Mouse (Mus musculus): ENCODE data around the gene Brsk2. TPM values are rescaled to one million over a fixed set of nuclear protein-coding genes. Genes with fewer than 3 reads are reported as not detected.

Gene Brsk2
- polyA plus RNA-seq, 1 experiment from 2014 or later = 14.1 TPM

DNA sequence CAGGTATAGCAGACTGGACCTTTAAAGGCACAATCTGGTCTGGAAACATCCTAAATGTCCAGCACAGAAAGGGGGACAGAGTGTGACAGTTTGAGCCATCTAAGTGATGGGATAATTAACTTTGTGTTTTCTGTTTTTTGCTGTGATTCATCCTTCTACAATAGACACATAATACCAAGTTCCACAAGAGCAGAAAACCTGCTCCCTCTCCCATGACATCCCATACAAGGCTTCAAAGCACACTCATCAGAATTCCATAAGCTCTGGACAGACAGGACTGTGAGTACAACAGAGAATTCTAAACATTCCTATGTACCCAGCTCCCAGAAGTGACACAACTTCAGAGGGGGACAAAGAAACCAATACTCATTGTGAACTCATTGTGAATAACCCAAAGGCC, 101.0 kb downstream of the Brsk2 start:
- Histone ChIP-seq H3K4me1 (replicated peaks) (peaks cover 10% of the 10 kb centered on the region), H3K27ac (no peak overlapping the region), H3K9me3 (no peaks in the 10 kb centered on the region), H3K4me3 (no peak overlapping the region), H3K27me3 (ENCODE audit: insufficient read depth, poor library complexity, severe bottlenecking) (no peaks in the 10 kb centered on the region), H3K36me3 (peaks cover 53% of the 10 kb centered on the region)
- no peak for DNase-seq (ENCODE audit: low spot score)

Other genes starting within 250 kb of the Brsk2 start
- gene Muc5ac, start 160.8 kb upstream of the Brsk2 start, polyA plus RNA-seq (2016; fragmentation: Nextera tagmentation; extraction: Ambion mirVana) = not detected in 2 replicates
- gene Muc5b, start 110.7 kb upstream of the Brsk2 start, polyA plus RNA-seq (2016; fragmentation: Nextera tagmentation; extraction: Ambion mirVana) = 0.01 and 0.02 TPM in 2 replicates
- 60.3 and 69.0 TPM in 2 replicates for gene Tollip, start 31.2 kb upstream of the Brsk2 start, polyA plus RNA-seq (2016; fragmentation: Nextera tagmentation; extraction: Ambion mirVana)
- gene Mob2, start 111.3 kb downstream of the Brsk2 start, polyA plus RNA-seq (2016; fragmentation: Nextera tagmentation; extraction: Ambion mirVana) = 61.4 and 62.4 TPM in 2 replicates
- 7.8 and 20.1 TPM in 2 replicates for gene Dusp8, start 146.1 kb downstream of the Brsk2 start, polyA plus RNA-seq (2016; fragmentation: Nextera tagmentation; extraction: Ambion mirVana)
- not detected in 2 replicates for gene Gm45618, start 171.0 kb downstream of the Brsk2 start, polyA plus RNA-seq (2016; fragmentation: Nextera tagmentation; extraction: Ambion mirVana)
- gene Gm39115, start 186.3 kb downstream of the Brsk2 start, polyA plus RNA-seq (2016; fragmentation: Nextera tagmentation; extraction: Ambion mirVana) = not detected in 2 replicates
- gene Gm45337, start 194.9 kb downstream of the Brsk2 start, polyA plus RNA-seq (2016; fragmentation: Nextera tagmentation; extraction: Ambion mirVana) = not detected in 2 replicates
- not detected in 2 replicates for gene Gm29735, start 207.4 kb downstream of the Brsk2 start, polyA plus RNA-seq (2016; fragmentation: Nextera tagmentation; extraction: Ambion mirVana)
- not detected in 2 replicates for gene Gm4553, start 216.0 kb downstream of the Brsk2 start, polyA plus RNA-seq (2016; fragmentation: Nextera tagmentation; extraction: Ambion mirVana)
- gene Krtap5-2, start 226.3 kb downstream of the Brsk2 start, polyA plus RNA-seq (2016; fragmentation: Nextera tagmentation; extraction: Ambion mirVana) = not detected in 2 replicates
- gene Gm10153, start 240.6 kb downstream of the Brsk2 start, polyA plus RNA-seq (2016; fragmentation: Nextera tagmentation; extraction: Ambion mirVana) = not detected in 2 replicates